Mouse (Mus musculus) myocyte (in vitro differentiated cells): ENCODE results near the gene Slc22a8.

ENCODE experiments used
- CEBPB ChIP-seq: IDR thresholded peaks from 2 replicates; pipeline ENCODE4 v1.6.1; 2011; ENCODE audit warnings: mild to moderate bottlenecking, moderate library complexity; ENCODE audit not compliant: poor library complexity, insufficient read depth, severe bottlenecking
- MAX ChIP-seq: IDR thresholded peaks from one replicate; pipeline ENCODE4 v1.6.1; 2011; ENCODE audit warnings: low read depth, mild to moderate bottlenecking, control low read depth
- MYOD1 ChIP-seq, 3 experiments: IDR thresholded peaks; one replicate each; pipeline ENCODE4 v1.6.1; 2011; ENCODE audit warnings: control low read depth in 2 of 3, low read depth in 2 of 3, mild to moderate bottlenecking in 2 of 3, moderate library complexity in 1 of 3; ENCODE audit not compliant: insufficient read length in 2 of 3, control insufficient read depth in 1 of 3
- MYOG ChIP-seq, 3 experiments: IDR thresholded peaks; one replicate each; pipeline ENCODE4 v1.6.1; 2011; ENCODE audit warnings: control low read depth in 2 of 3, low read depth in 2 of 3, mild to moderate bottlenecking in 2 of 3; ENCODE audit not compliant: insufficient read length in 2 of 3, control insufficient read depth in 1 of 3, insufficient read depth in 1 of 3
- POLR2A ChIP-seq: IDR thresholded peaks from one replicate; pipeline ENCODE4 v1.6.1; 2011; ENCODE audit warnings: low read depth, mild to moderate bottlenecking, control low read depth, moderate library complexity; ENCODE audit not compliant: insufficient read length
- REST ChIP-seq: IDR thresholded peaks from one replicate; pipeline ENCODE4 v1.6.1; 2011; ENCODE audit warnings: mild to moderate bottlenecking, control low read depth, moderate library complexity; ENCODE audit not compliant: insufficient read depth, insufficient read length
- SRF ChIP-seq: IDR thresholded peaks from one replicate; pipeline ENCODE4 v1.6.1; 2011; ENCODE audit warnings: low read depth; ENCODE audit not compliant: control insufficient read depth, insufficient read length
- TCF12 ChIP-seq: IDR thresholded peaks from one replicate; pipeline ENCODE4 v1.6.1; 2011; ENCODE audit warnings: mild to moderate bottlenecking, control low read depth; ENCODE audit not compliant: poor library complexity, insufficient read depth, severe bottlenecking
- USF1 ChIP-seq: IDR thresholded peaks from one replicate; pipeline ENCODE4 v1.6.1; 2011; ENCODE audit warnings: low read depth, mild to moderate bottlenecking, control low read depth, moderate library complexity

GRCm38 (mm10) chr19:8592873-8593408, 1.9 kb downstream of the Slc22a8 start:
- TF ChIP-seq TCF12 (no peak), POLR2A (no peak), MAX (no peak), MYOD1 (IDR thresholded peaks at IDR 0.05; ENCODE audit: control insufficient read depth in 1 of 3, insufficient read length in 2 of 3, low read depth in 2 of 3) (no peak), USF1 (no peak), REST (no peak), MYOG (IDR thresholded peaks at IDR 0.05; ENCODE audit: control insufficient read depth in 1 of 3, insufficient read depth in 1 of 3, insufficient read length in 2 of 3, low read depth in 2 of 3) (no peak), CEBPB (no peak), SRF (no peak)
